Mouse (Mus musculus) lung, postnatal 0 days (tissue): ENCODE results near the gene Eya2. TPM values are rescaled to one million over a fixed set of nuclear protein-coding genes. Genes with fewer than 3 reads are reported as not detected.

Source experiments
- ATAC-seq: fragments of 200-750 bp; cut with Nextera tagmentation; 2 replicates; pipeline ENCODE4 v1.8.0; 2017; ENCODE audit warnings: moderate library complexity
- DNase-seq: peaks from one replicate; pipeline ENCODE4 v3.0.0-alpha.2; 2016; ENCODE audit warnings: low spot score
- H3K27ac ChIP-seq: fragments of 300-500 bp; sonication (generic); 2 replicates; pipeline ENCODE4 v1.5.1; 2014; ENCODE audit warnings: antibody characterized with exemption, mild to moderate bottlenecking, low read length, mixed read lengths
- H3K27me3 ChIP-seq: fragments of 300-500 bp; sonication (generic); replicated peaks from 2 replicates; pipeline ENCODE4 v1.6.1; 2014; ENCODE audit warnings: low read length, mixed read lengths; ENCODE audit not compliant: insufficient read depth
- H3K36me3 ChIP-seq: fragments of 300-500 bp; sonication (generic); 2 replicates; pipeline ENCODE4 v1.6.1; 2014; ENCODE audit warnings: low read length, mixed read lengths; ENCODE audit not compliant: insufficient read depth
- H3K4me1 ChIP-seq: fragments of 300-500 bp; sonication (generic); 2 replicates; pipeline ENCODE4 v1.6.1; 2014; ENCODE audit warnings: antibody characterized with exemption, low read depth, low read length, mixed read lengths; ENCODE audit not compliant: insufficient read depth
- H3K4me2 ChIP-seq: fragments of 300-500 bp; sonication (generic); replicated peaks from 2 replicates; pipeline ENCODE4 v1.6.1; 2014; ENCODE audit warnings: low read depth, mild to moderate bottlenecking, low read length, moderate library complexity, mixed read lengths
- H3K4me3 ChIP-seq: fragments of 300-500 bp; sonication (generic); 2 replicates; pipeline ENCODE4 v1.5.1; 2014; ENCODE audit warnings: low read depth, low read length
- H3K9ac ChIP-seq: fragments of 300-500 bp; sonication (generic); replicated peaks from 2 replicates; pipeline ENCODE4 v1.6.1; 2014; ENCODE audit warnings: low read depth, mild to moderate bottlenecking
- H3K9me3 ChIP-seq: fragments of 300-500 bp; sonication (generic); 2 replicates; pipeline ENCODE4 v1.6.1; 2016; ENCODE audit warnings: low read length, mixed read lengths
- CTCF ChIP-seq: IDR thresholded peaks from 2 replicates; pipeline ENCODE4 v1.5.1; 2016; ENCODE audit warnings: antibody characterized with exemption, mild to moderate bottlenecking
- EP300 ChIP-seq: IDR thresholded peaks from 2 replicates; pipeline ENCODE4 v1.6.1; 2016; ENCODE audit warnings: antibody characterized with exemption, mild to moderate bottlenecking, control low read depth
- whole genome bisulfite sequencing: fragments of 180-500 bp; shearing (Covaris S2); extraction: QIAGEN DNeasy Blood & Tissue Kit; methylation state at CpG from one replicate; pipeline ENCODE4 v1.1.7; 2014; 5-methylcytosine and 5-hydroxymethylcytosine counted together
- polyA plus RNA-seq: library from polyadenylated mRNA; unstranded; fragments of >200 nt; fragmentation: Nextera tagmentation; extraction: Ambion mirVana; gene quantifications from 2 replicates; pipeline ENCODE4 v1.2.1, GENCODE M21; 2015

Eya2 gene
- polyA plus RNA-seq, 1 experiment from 2014 or later, result 27.8 TPM

DNA sequence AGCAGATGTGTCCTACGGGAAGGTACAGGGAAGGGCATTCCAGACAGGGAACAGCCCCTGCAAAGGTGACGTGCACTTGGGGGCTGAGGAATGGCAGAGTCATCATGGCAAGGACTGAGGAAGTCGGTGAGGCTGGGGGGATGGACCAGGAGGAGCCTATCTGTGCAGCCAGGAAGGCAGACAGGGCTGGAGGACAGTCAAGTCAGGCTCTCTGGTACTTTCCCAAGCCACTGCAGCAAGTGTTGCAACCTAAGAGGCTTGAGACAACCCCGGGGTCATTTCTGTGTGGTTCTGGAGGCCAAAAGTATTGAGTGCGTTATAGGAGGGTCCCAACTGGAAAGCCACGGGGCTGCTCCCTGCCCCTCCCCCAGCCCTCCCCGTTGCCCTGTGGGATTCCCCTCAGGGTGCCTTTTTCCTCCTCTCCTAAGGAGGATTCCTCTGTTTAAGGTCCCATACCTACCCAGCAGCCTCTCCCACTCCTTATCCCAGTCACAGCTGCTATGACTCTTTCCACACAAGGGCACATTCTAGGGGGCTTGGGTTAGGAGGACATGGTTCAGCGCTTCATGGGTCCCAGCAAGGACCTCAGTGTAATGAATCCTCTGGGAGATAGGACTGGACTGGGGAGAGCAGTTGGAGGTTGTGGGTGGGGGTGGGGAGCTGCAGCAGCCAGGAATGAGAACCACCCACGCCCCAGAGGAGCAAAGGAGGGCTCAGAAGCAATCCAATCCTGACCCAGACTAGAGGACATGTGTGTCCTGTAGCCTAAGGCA lies 108.4 kb downstream of the Eya2 start:
- Histone ChIP-seq H3K4me1 (no peaks in the 10 kb centered on the region), H3K4me3 (no peak overlapping the region), H3K36me3 (no peaks in the 10 kb centered on the region), H3K4me2 (no peak overlapping the region), H3K9ac (no peak overlapping the region), H3K9me3 (no peaks in the 10 kb centered on the region), H3K27ac (no peak overlapping the region), H3K27me3 (no peaks in the 10 kb centered on the region)
- ATAC-seq, result no peak
- WGBS, result 46% methylated on average over 9 of the region's 9 CpGs
- DNase-seq, result no peak
- no peak for TF ChIP-seq CTCF
- TF ChIP-seq EP300, result no peak

DNA sequence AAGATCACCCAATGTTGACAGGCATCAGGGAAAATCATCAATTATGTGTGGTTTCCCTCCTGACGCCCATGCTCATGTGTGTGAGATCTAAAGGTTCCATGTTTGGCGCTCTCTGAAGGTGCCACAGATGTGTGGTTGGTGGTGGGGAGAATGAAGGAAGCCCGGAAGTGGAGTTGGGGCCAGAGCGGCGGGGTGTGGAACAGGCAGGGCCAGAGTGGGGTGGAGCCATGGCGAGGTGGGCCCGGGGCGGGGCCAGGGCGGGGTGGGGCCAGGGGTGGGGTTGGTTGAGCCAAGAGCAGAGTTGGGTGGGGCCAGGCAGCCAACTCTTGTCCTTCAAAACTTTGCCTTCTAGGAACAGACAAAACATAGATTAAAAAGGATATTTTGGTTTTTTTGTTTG lies 113.4 kb downstream of the Eya2 start:
- Histone ChIP-seq H3K27ac (no peak overlapping the region), H3K27me3 (no peaks in the 10 kb centered on the region), H3K36me3 (no peaks in the 10 kb centered on the region), H3K9ac (no peak overlapping the region), H3K4me1 (no peaks in the 10 kb centered on the region), H3K4me3 (no peak overlapping the region), H3K9me3 (no peaks in the 10 kb centered on the region), H3K4me2 (no peak overlapping the region)
- WGBS, result 53% methylated on average over 9 of the region's 9 CpGs
- DNase-seq, result no peak
- TF ChIP-seq CTCF, result no peak
- TF ChIP-seq EP300, result no peak
- no peak for ATAC-seq

DNA sequence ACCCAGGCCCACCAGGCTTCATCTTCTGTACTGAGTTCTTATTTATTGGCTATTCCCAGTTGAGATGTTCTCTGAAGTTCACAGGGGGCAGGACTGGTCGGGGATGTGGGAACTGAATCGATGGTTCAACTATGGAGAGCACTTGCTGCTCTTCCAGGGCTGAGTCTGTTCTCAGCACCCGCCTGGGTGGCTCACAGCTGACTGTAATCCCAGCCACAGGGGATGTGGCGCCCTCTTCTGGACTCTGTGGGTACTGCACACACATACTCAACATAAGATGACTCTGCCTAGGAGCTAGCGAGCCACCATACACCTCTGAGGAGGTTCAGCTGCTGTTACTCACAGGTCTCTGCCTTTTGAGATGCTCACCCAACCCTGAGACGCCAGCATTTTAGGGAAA lies 121.9 kb downstream of the Eya2 start:
- no peaks in the 10 kb centered on the region for H3K9me3 ChIP-seq
- H3K9ac ChIP-seq, result no peak overlapping the region
- H3K4me1 ChIP-seq, result no peaks in the 10 kb centered on the region
- ATAC-seq (no peak), DNase-seq (no peak)
- H3K27ac ChIP-seq, result no peak overlapping the region
- 85% methylated on average over 6 of the region's 6 CpGs for WGBS
- no peaks in the 10 kb centered on the region for H3K27me3 ChIP-seq
- H3K4me3 ChIP-seq, result no peak overlapping the region
- peak; percentile 60 for TF ChIP-seq CTCF
- TF ChIP-seq EP300, result no peak
- no peak overlapping the region for H3K4me2 ChIP-seq
- no peaks in the 10 kb centered on the region for H3K36me3 ChIP-seq

DNA sequence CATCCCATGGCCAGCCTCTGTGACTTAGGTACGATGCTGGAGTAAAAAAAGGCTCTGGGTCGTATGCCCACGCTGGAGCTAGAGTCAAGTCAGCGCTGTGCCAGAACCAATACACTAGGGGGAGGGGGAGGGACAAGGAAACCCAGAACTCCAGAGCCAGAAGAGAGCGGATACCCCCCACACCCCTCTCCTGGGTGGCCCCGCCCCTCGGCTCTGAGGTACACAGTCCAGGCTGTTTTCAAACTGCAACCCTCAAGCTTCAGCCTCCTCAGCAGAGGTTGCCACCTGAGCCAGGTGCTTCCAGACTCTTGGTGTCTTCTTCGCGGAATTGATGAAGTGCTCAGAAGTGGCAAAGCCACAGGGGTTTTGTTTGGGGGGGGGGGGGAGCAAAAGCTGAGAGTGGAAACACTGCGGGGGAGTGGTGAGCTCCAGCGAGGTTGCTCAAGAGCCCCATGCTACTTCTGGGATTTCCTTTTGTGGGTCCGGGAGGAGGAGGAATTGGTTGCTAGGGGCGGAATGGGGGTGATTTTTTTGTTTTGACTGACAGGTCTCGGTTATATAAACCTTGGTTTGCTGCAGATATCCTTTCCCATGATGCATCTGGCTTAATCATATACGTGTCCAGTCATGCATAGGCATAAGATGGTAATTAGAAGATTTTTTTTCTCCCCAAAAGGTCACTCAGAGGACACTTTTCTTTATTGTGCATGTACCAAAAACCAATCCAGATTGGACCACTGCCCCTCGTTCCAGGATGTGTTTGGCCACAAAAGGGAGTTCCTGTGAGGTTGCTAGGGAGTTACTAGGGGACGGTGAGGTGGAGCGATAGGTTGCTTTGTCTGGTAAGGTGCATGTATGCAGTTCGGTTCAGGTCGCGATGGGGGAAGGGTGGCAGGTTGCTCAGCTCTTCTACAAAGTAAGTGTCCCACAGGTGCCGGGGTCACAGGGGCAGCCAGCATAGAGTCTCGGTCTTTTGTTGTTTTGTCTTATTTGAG lies 122.6 kb downstream of the Eya2 start:
- no peak overlapping the region for H3K4me3 ChIP-seq
- H3K4me1 ChIP-seq, result no peaks in the 10 kb centered on the region
- DNase-seq (no peak), ATAC-seq (no peak)
- no peaks in the 10 kb centered on the region for H3K27me3 ChIP-seq
- H3K4me2 ChIP-seq, result no peak overlapping the region
- TF ChIP-seq CTCF, result no peak
- no peak for TF ChIP-seq EP300
- H3K9ac ChIP-seq, result no peak overlapping the region
- no peaks in the 10 kb centered on the region for H3K9me3 ChIP-seq
- no peak overlapping the region for H3K27ac ChIP-seq
- H3K36me3 ChIP-seq, result no peaks in the 10 kb centered on the region
- 61% methylated on average over 23 of the region's 23 CpGs for WGBS

DNA sequence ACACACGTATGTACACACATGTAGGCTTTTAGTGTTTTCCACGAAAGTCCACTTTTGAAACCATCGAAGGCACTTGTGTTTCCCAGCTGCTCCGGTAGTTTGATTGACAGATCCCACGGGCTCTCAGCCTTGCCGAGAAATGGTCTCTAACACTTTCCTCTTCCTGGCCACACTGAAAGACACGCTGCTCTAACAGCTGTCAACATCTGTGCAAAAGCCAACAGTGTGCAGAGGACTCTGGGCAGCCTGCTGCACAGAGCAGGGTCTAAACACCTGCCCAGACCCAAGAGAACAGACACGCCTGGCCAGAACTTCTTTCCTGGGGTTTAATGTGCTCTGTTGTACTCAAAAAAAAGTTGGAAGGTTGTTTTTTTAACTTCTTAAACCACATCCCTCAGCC lies 124.5 kb downstream of the Eya2 start:
- no peak for ATAC-seq
- no peak overlapping the region for H3K27ac ChIP-seq
- TF ChIP-seq EP300 (no peak), CTCF (no peak)
- H3K4me3 ChIP-seq, result no peak overlapping the region
- no peaks in the 10 kb centered on the region for H3K36me3 ChIP-seq
- no peaks in the 10 kb centered on the region for H3K4me1 ChIP-seq
- H3K4me2 ChIP-seq, result no peak overlapping the region
- 63% methylated on average over 8 of the region's 8 CpGs for WGBS
- no peaks in the 10 kb centered on the region for H3K9me3 ChIP-seq
- H3K9ac ChIP-seq, result no peak overlapping the region
- DNase-seq, result no peak
- no peaks in the 10 kb centered on the region for H3K27me3 ChIP-seq

DNA sequence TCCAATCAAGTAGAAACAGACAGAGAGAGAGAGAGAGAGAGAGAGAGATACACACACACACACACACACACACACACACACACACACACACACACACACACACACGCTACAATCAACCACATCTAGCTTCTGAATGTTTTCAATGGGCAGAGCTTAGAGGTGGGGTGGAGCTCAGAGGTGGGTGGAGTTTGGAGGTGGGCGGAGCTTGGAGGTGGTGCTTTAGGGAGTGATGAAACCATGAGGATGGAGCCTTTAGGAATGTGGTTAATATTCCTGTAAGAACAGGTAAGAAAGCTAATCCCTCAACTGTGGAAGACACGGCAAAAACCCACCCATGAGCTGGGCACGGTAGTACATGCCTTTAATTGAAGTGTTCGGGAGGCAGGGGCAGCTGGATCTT lies 127.1 kb downstream of the Eya2 start:
- H3K36me3 ChIP-seq, result no peaks in the 10 kb centered on the region
- WGBS, result 84% methylated on average over 5 of the region's 5 CpGs
- TF ChIP-seq EP300 (no peak), CTCF (no peak)

More for the DNA sequence above, 127.1 kb downstream of the Eya2 start:
- no peak for ATAC-seq
- Histone ChIP-seq H3K27me3 (no peaks in the 10 kb centered on the region), H3K4me1 (no peaks in the 10 kb centered on the region), H3K9me3 (no peaks in the 10 kb centered on the region), H3K27ac (no peak overlapping the region), H3K9ac (no peak overlapping the region), H3K4me2 (no peak overlapping the region), H3K4me3 (no peak overlapping the region)
- no peak for DNase-seq
